Mouse (Mus musculus) kidney, postnatal 0 days (tissue): Measurements from ENCODE around the gene Hoxa5. TPM values are rescaled to one million over a fixed set of nuclear protein-coding genes. Genes with fewer than 3 reads are reported as not detected.
A peak's percentile ranks its signal among the peaks of the same experiment; 100 is the strongest.

Experiments used
- ATAC-seq: fragments of 200-750 bp; cut with Nextera tagmentation; replicated peaks from 2 replicates; pipeline ENCODE4 v1.8.0; 2017; ENCODE audit warnings: low read depth, moderate number of reproducible peaks, moderate TSS enrichment, moderate library complexity; ENCODE audit not compliant: low FRiP score
- DNase-seq: peaks from one replicate; pipeline ENCODE4 v3.0.0-alpha.2; 2016; ENCODE audit warnings: low spot score
- H3K27ac ChIP-seq: fragments of 300-500 bp; sonication (generic); 2 replicates; pipeline ENCODE4 v1.5.1; 2014; ENCODE audit warnings: mild to moderate bottlenecking
- H3K27me3 ChIP-seq: fragments of 300-500 bp; sonication (generic); 2 replicates; pipeline ENCODE4 v1.6.1; 2014; ENCODE audit warnings: low read length, mixed read lengths; ENCODE audit not compliant: insufficient read depth
- H3K36me3 ChIP-seq: fragments of 300-500 bp; sonication (generic); 2 replicates; pipeline ENCODE4 v1.6.1; 2014; ENCODE audit warnings: low read length, mixed read lengths; ENCODE audit not compliant: insufficient read depth
- H3K4me1 ChIP-seq: fragments of 300-500 bp; sonication (generic); replicated peaks from 2 replicates; pipeline ENCODE4 v1.6.1; 2014; ENCODE audit warnings: antibody characterized with exemption, low read length, mixed read lengths; ENCODE audit not compliant: insufficient read depth
- H3K4me2 ChIP-seq: fragments of 300-500 bp; sonication (generic); 2 replicates; pipeline ENCODE4 v1.6.1; 2014; ENCODE audit warnings: mild to moderate bottlenecking, low read length, moderate library complexity, mixed read lengths
- H3K4me3 ChIP-seq: fragments of 300-500 bp; sonication (generic); replicated peaks from 2 replicates; pipeline ENCODE4 v1.5.1; 2014; ENCODE audit warnings: low read depth, low read length
- H3K9ac ChIP-seq: fragments of 300-500 bp; sonication (generic); 2 replicates; pipeline ENCODE4 v1.6.1; 2014; ENCODE audit warnings: low read depth, low read length
- H3K9me3 ChIP-seq: fragments of 300-500 bp; sonication (generic); replicated peaks from 2 replicates; pipeline ENCODE4 v1.6.1; 2016; ENCODE audit warnings: low read length, inconsistent platforms, mixed read lengths
- CTCF ChIP-seq: IDR thresholded peaks from 2 replicates; pipeline ENCODE4 v1.5.1; 2016; ENCODE audit warnings: antibody characterized with exemption, low read depth, mild to moderate bottlenecking, moderate library complexity
- WGBS: fragments of 180-500 bp; shearing (Covaris S2); extraction: QIAGEN DNeasy Blood & Tissue Kit; methylation state at CpG from one replicate; pipeline ENCODE4 v1.1.7; 2014; 5-methylcytosine and 5-hydroxymethylcytosine counted together
- polyA plus RNA-seq: library from polyadenylated mRNA; unstranded; fragments of >200 nt; fragmentation: Nextera tagmentation; extraction: Ambion mirVana; gene quantifications from 2 replicates; pipeline ENCODE4 v1.2.1, GENCODE M21; 2015

Gene Hoxa5
- polyA plus RNA-seq, 1 experiment from 2014 or later = 10.4 TPM

- Histone ChIP-seq H3K4me3 (no peak overlapping the region), H3K4me2 (peak overlapping the region; percentile 41; the same call in 1 of the 2 replicates), H3K36me3 (no peaks in the 10 kb centered on the region), H3K27me3 (no peaks in the 10 kb centered on the region), H3K9ac (no peak overlapping the region), H3K27ac (0 out of 2 replicates have a peak overlapping the region, but pooled peaks have one; percentile 6), H3K4me1 (peaks cover 59% of the 10 kb centered on the region), H3K9me3 (no peaks in the 10 kb centered on the region)
- DNase-seq = no peak
- 47% methylated on average over 14 of the region's 14 CpGs for WGBS
- TF ChIP-seq CTCF = no peak
- no peak for ATAC-seq
Measured at GRCm38 (mm10) chr6:52167736-52168161, 36.6 kb downstream of the Hoxa5 start.

DNA sequence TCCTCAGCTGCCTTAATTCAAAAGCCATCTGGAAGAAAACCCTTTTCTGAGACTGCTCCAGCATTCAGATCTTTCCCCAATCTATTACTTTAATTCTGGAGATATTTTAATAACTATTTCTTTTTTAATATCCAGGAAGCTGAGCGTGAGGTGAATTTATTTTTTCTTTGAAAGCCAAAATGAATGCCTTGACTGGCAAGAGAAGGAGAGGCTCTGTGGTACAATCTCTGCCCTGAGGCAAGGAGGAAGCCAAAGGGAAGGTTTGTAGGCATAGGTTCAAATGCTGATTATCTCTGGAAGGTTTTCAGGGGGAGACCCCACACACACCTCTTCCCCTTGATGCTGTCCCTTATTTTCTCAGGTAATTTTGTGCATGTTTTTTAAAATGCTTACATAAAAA, 37.2 kb downstream of the Hoxa5 start:
- 84% methylated on average over 1 of the region's 1 CpGs for WGBS
- DNase-seq (no peak), ATAC-seq (no peak)
- peak overlapping the region; percentile 41; the same call in 1 of the 2 replicates for H3K4me2 ChIP-seq
- TF ChIP-seq CTCF = no peak
- no peaks in the 10 kb centered on the region for H3K27me3 ChIP-seq
- H3K9me3 ChIP-seq = no peaks in the 10 kb centered on the region
- no peak overlapping the region for H3K9ac ChIP-seq
- peaks cover 59% of the 10 kb centered on the region for H3K4me1 ChIP-seq
- H3K36me3 ChIP-seq = no peaks in the 10 kb centered on the region
- no peak overlapping the region for H3K4me3 ChIP-seq
- H3K27ac ChIP-seq = peak overlapping the region; percentile 48; the same call in 1 of the 2 replicates

GRCm38 (mm10) chr6:52166431-52167077, 37.8 kb downstream of the Hoxa5 start:
- H3K9ac ChIP-seq = no peak overlapping the region
- H3K36me3 ChIP-seq = no peaks in the 10 kb centered on the region
- H3K9me3 ChIP-seq = no peaks in the 10 kb centered on the region
- no peak for ATAC-seq
- WGBS = 30% methylated on average over 4 of the region's 4 CpGs
- H3K4me3 ChIP-seq = no peak overlapping the region
- H3K4me2 ChIP-seq = peak overlapping the region; percentile 18; the same call in 1 of the 2 replicates
- peaks cover 57% of the 10 kb centered on the region for H3K4me1 ChIP-seq
- H3K27me3 ChIP-seq = no peaks in the 10 kb centered on the region
- H3K27ac ChIP-seq = peak overlapping the region; percentile 48
- DNase-seq = peak; percentile 74
- no peak for TF ChIP-seq CTCF

GRCm38 (mm10) chr6:52165441-52166370, 38.7 kb downstream of the Hoxa5 start:
- Histone ChIP-seq H3K9me3 (no peaks in the 10 kb centered on the region), H3K4me1 (peaks cover 55% of the 10 kb centered on the region), H3K27me3 (no peaks in the 10 kb centered on the region), H3K9ac (peak overlapping the region; percentile 32; the same call in 1 of the 2 replicates), H3K4me2 (peak overlapping the region; percentile 81), H3K4me3 (peak overlapping the region; percentile 36), H3K36me3 (no peaks in the 10 kb centered on the region), H3K27ac (peak overlapping the region; percentile 48; the same call in 1 of the 2 replicates)
- TF ChIP-seq CTCF = no peak
- ATAC-seq = no peak
- 11% methylated on average over 28 of the region's 28 CpGs for WGBS
- DNase-seq = peak; percentile 58

- no peaks in the 10 kb centered on the region for H3K27me3 ChIP-seq
- H3K9ac ChIP-seq = peak within 1 kb of the TSS; percentile 50
- H3K4me1 ChIP-seq = peaks cover 57% of the 10 kb centered on the region
- 2% methylated on average over 25 of the region's 25 CpGs for WGBS
- ATAC-seq (no peak), DNase-seq (peak; percentile 78)
- H3K4me2 ChIP-seq = peak within 1 kb of the TSS; percentile 81
- no peak for TF ChIP-seq CTCF
- H3K9me3 ChIP-seq = no peaks in the 10 kb centered on the region
- peak within 1 kb of the TSS; percentile 75 for H3K27ac ChIP-seq
- H3K36me3 ChIP-seq = no peaks in the 10 kb centered on the region
- H3K4me3 ChIP-seq = peak within 1 kb of the TSS; percentile 36
Measured at GRCm38 (mm10) chr6:52164626-52165440, 39.6 kb downstream of the Hoxa5 start, which contains the start of gene Hoxa2. Gene Hoxa2, minus strand, starts transcription at chr6:52164831.
